Mouse (Mus musculus): ENCODE results near the gene Trim28. TPM values are rescaled to one million over a fixed set of nuclear protein-coding genes. Genes with fewer than 3 reads are reported as not detected.

The Trim28 gene
- polyA plus RNA-seq, 2 experiments: 93.4 to 138 TPM

DNA sequence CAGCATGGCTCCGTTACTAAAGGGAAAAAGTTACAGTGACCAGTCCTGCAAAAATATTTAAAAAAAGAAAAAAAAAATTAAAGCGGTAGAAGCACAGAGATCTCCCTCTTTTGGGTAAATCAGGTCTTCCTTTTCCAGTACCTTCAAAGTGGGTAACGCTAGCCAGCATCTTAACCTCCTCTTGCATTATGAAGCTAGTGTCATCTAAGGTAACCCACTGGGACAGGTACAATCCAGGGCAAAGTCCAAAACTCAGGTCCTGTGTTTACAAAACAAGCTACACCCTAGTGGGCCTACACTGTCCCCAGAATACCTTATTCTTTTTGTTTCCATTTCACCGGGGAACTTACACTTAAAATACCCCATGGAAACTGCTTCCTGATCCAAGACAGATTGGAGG, 14.8 kb downstream of the Trim28 start:
- Histone ChIP-seq H3K9ac (replicated peaks) (no peak overlapping the region), H3K9me3 (ENCODE audit: control insufficient read depth, low read length) (no peaks in the 10 kb centered on the region), H3K27ac (no peak overlapping the region), H3K4me2 (ENCODE audit: low read depth) (no peak overlapping the region), H3K36me3 (replicated peaks; ENCODE audit: control insufficient read depth, insufficient read depth, low read depth) (no peaks in the 10 kb centered on the region), H3K4me1 (replicated peaks; ENCODE audit: control insufficient read depth in 2 of 2, insufficient read depth in 2 of 2, low read length in 1 of 2) (peaks cover 7 to 28% of the 10 kb centered on the region in 2 experiments), H3K4me3 (ENCODE audit: insufficient read depth in 1 of 2, low read depth in 2 of 2, low read length in 2 of 2) (no peak overlapping the region), H3K27me3 (ENCODE audit: control insufficient read depth, insufficient read depth, low read length) (no peaks in the 10 kb centered on the region)
- DNase-seq (ENCODE audit: low read depth in 3 of 3, low spot score in 3 of 3) (no peak), ATAC-seq (ENCODE audit: insufficient read depth) (no peak)
- TF ChIP-seq CTCF (IDR thresholded peaks at IDR 0.05; ENCODE audit: low read depth) (no peak), EP300 (IDR thresholded peaks at IDR 0.05; ENCODE audit: low read depth) (no peak)
- WGBS (ENCODE audit: insufficient replicate concordance): 65% methylated on average over 4 of the region's 4 CpGs

DNA sequence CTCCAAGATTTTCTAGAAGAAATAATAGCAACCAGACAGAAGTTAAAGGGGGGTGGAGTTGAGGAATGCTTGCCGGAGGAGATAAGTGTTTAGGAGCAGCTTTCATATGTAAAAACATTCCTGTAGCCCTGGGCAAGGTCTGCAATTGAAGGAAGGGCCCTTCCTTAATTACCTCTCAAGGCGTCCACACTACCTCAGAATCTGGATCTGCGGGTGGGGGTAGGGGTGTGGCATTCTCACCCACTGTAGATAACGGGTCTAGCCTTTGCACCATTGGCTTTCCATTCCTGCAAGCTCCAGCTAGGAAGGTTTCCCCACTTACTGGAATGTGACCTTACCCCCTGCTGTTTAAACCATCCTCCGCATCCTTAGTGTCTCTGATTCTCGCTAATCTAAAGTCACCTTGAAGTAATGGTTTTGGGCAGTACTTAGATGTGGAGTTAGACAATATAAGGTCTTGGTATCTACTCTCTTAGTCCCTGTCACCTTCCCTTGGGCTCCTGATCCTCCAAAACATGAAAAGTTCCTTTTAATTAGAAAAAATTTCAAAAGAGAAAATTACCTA, 15.4 kb downstream of the Trim28 start:
- Histone ChIP-seq H3K27me3 (ENCODE audit: control insufficient read depth, insufficient read depth, low read length) (no peaks in the 10 kb centered on the region), H3K4me3 (ENCODE audit: insufficient read depth in 1 of 2, low read depth in 2 of 2, low read length in 2 of 2) (no peak overlapping the region), H3K9me3 (ENCODE audit: control insufficient read depth, low read length) (no peaks in the 10 kb centered on the region), H3K9ac (replicated peaks) (no peak overlapping the region), H3K4me2 (ENCODE audit: low read depth) (no peak overlapping the region), H3K4me1 (replicated peaks; ENCODE audit: control insufficient read depth in 2 of 2, insufficient read depth in 2 of 2, low read length in 1 of 2) (peaks cover 7 to 28% of the 10 kb centered on the region in 2 experiments), H3K27ac (no peak overlapping the region), H3K36me3 (replicated peaks; ENCODE audit: control insufficient read depth, insufficient read depth, low read depth) (no peaks in the 10 kb centered on the region)
- TF ChIP-seq CTCF (IDR thresholded peaks at IDR 0.05; ENCODE audit: low read depth): no peak
- no peak for TF ChIP-seq EP300 (IDR thresholded peaks at IDR 0.05; ENCODE audit: low read depth)
- ATAC-seq (ENCODE audit: insufficient read depth): no peak
- no peak for DNase-seq (ENCODE audit: low read depth in 3 of 3, low spot score in 3 of 3)
- WGBS (ENCODE audit: insufficient replicate concordance): 46% methylated on average over 6 of the region's 6 CpGs

DNA sequence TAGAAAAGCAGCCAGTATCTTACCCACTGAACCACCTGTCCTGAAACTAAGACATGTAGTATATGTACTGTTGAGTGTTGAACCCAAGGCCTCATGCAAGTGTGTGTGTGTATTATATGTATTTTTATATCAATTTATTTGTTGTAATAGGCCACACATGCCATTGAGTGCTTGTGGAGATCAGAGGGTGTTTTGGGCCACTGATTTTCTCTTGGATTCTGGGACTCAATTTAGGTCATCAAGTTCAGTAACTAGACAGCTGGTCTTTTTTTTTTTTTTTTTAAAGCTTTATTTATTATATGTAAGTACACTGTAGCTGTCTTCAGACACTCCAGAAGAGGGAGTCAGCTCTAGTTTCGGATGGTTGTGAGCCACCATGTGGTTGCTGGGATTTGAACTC, 16.3 kb downstream of the Trim28 start:
- ATAC-seq (ENCODE audit: insufficient read depth): no peak
- 77% methylated on average over 1 of the region's 1 CpGs for WGBS (ENCODE audit: insufficient replicate concordance)
- TF ChIP-seq CTCF (IDR thresholded peaks at IDR 0.05; ENCODE audit: low read depth) (no peak), EP300 (IDR thresholded peaks at IDR 0.05; ENCODE audit: low read depth) (no peak)

DNA sequence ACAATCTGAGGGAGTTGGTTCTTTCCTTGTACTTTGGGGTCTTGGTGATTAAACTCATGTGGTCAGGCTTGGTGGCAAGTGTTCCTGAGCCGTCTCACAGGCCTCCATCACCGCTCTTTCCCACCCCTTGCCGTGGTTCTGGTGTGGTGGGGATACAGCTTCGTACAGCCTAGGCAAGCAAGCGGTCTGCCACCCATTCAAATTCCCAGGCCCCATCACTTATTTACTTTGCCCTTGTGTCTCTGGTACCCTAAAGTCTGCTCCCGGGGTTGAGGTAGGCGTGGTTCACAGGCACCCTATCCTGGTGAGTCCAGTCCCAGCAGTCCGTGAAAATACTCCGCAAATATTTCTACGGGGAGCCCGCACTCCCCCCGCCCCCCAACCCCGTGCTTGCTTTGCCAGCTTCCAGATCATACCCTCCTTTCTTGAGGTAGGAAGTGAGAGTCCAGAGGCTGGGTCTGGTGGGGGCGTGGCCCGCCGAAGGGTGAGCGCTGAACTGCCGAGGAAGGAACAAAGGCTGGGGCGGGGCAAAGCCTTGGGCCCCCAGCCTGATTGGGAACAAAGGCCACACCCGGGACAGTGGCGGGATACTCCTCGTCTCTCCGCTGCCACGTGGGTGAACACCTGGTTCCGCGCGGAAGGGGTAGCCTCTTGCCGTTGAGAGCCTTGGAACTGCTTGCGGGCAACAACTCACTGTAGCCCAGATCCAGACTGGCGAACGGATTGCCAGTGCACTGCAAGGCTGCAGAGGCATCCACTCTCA, 24.0 kb downstream of the Trim28 start:
- peaks cover 25% of the 10 kb centered on the region for H3K36me3 ChIP-seq (replicated peaks; ENCODE audit: control insufficient read depth, insufficient read depth, low read depth)
- no peaks in the 10 kb centered on the region for H3K9me3 ChIP-seq (ENCODE audit: control insufficient read depth, low read length)
- DNase-seq (ENCODE audit: low read depth in 3 of 3, low spot score in 3 of 3) (peak in 2 of 3 experiments; percentile 47), ATAC-seq (ENCODE audit: insufficient read depth) (peak; percentile 17)
- H3K4me3 ChIP-seq (ENCODE audit: insufficient read depth in 1 of 2, low read depth in 2 of 2, low read length in 2 of 2): peak overlapping the region; percentile 48 to 87
- 4% methylated on average over 31 of the region's 31 CpGs for WGBS (ENCODE audit: insufficient replicate concordance)
- peak overlapping the region; percentile 46 for H3K9ac ChIP-seq (replicated peaks)
- H3K4me1 ChIP-seq (replicated peaks; ENCODE audit: control insufficient read depth in 2 of 2, insufficient read depth in 2 of 2, low read length in 1 of 2): peaks cover 14 to 24% of the 10 kb centered on the region in 2 experiments
- H3K27ac ChIP-seq: no peak overlapping the region
- TF ChIP-seq CTCF (IDR thresholded peaks at IDR 0.05; ENCODE audit: low read depth) (no peak), EP300 (IDR thresholded peaks at IDR 0.05; ENCODE audit: low read depth) (no peak)
- no peaks in the 10 kb centered on the region for H3K27me3 ChIP-seq (ENCODE audit: control insufficient read depth, insufficient read depth, low read length)
- peak overlapping the region; percentile 94 for H3K4me2 ChIP-seq (ENCODE audit: low read depth)

More for the DNA sequence above, 16.3 kb downstream of the Trim28 start:
- Histone ChIP-seq H3K27me3 (ENCODE audit: control insufficient read depth, insufficient read depth, low read length) (no peaks in the 10 kb centered on the region), H3K9ac (replicated peaks) (no peak overlapping the region), H3K4me3 (ENCODE audit: insufficient read depth in 1 of 2, low read depth in 2 of 2, low read length in 2 of 2) (no peak overlapping the region), H3K9me3 (ENCODE audit: control insufficient read depth, low read length) (no peaks in the 10 kb centered on the region), H3K4me2 (ENCODE audit: low read depth) (no peak overlapping the region), H3K4me1 (replicated peaks; ENCODE audit: control insufficient read depth in 2 of 2, insufficient read depth in 2 of 2, low read length in 1 of 2) (peaks cover 7 to 27% of the 10 kb centered on the region in 2 experiments), H3K36me3 (replicated peaks; ENCODE audit: control insufficient read depth, insufficient read depth, low read depth) (no peaks in the 10 kb centered on the region), H3K27ac (no peak overlapping the region)
- no peak for DNase-seq (ENCODE audit: low read depth in 3 of 3, low spot score in 3 of 3)

Measured in liver, embryonic 14.5 days (tissue).